Mouse (Mus musculus) midbrain, embryonic 13.5 days (tissue): ENCODE results near the gene Epm2aip1. TPM values are rescaled to one million over a fixed set of nuclear protein-coding genes. Genes with fewer than 3 reads are reported as not detected.

Experiments
- ATAC-seq: fragments of 200-750 bp; cut with Nextera tagmentation; 2 replicates; pipeline ENCODE4 v1.8.0; 2017; ENCODE audit warnings: mild to moderate bottlenecking, moderate TSS enrichment, moderate library complexity
- H3K27ac ChIP-seq: fragments of 300-500 bp; sonication (generic); 2 replicates; pipeline ENCODE4 v1.5.1; 2015; ENCODE audit warnings: inconsistent platforms, mild to moderate bottlenecking, moderate library complexity
- H3K27me3 ChIP-seq: fragments of 300-500 bp; sonication (generic); 2 replicates; pipeline ENCODE4 v1.6.1; 2015; ENCODE audit warnings: mild to moderate bottlenecking, inconsistent platforms
- H3K36me3 ChIP-seq: fragments of 300-500 bp; sonication (generic); 2 replicates; pipeline ENCODE4 v1.6.1; 2015; ENCODE audit warnings: mild to moderate bottlenecking, inconsistent platforms
- H3K4me1 ChIP-seq: fragments of 300-500 bp; sonication (generic); replicated peaks from 2 replicates; pipeline ENCODE4 v1.6.1; 2015; ENCODE audit warnings: inconsistent platforms
- H3K4me2 ChIP-seq: fragments of 300-500 bp; sonication (generic); replicated peaks from 2 replicates; pipeline ENCODE4 v1.6.1; 2015; ENCODE audit warnings: moderate library complexity, mild to moderate bottlenecking, inconsistent platforms
- H3K4me3 ChIP-seq: fragments of 300-500 bp; sonication (generic); replicated peaks from 2 replicates; pipeline ENCODE4 v1.5.1; 2015; ENCODE audit warnings: mild to moderate bottlenecking, inconsistent platforms
- H3K9ac ChIP-seq: fragments of 300-500 bp; sonication (generic); replicated peaks from 2 replicates; pipeline ENCODE4 v1.6.1; 2015; ENCODE audit warnings: mild to moderate bottlenecking, inconsistent platforms
- H3K9me3 ChIP-seq: fragments of 300-500 bp; sonication (generic); 2 replicates; pipeline ENCODE4 v1.6.1; 2016; ENCODE audit warnings: mild to moderate bottlenecking, inconsistent platforms
- WGBS: fragments of 180-500 bp; shearing (Covaris S2); methylation state at CpG from one replicate; pipeline ENCODE4 v1.1.7; 2015; 5-methylcytosine and 5-hydroxymethylcytosine counted together
- polyA plus RNA-seq: library from polyadenylated mRNA; unstranded; fragments of >200 nt; fragmentation: Nextera tagmentation; extraction: Ambion mirVana; gene quantifications from 2 replicates; pipeline ENCODE4 v1.2.1, GENCODE M21; 2015

Epm2aip1 gene
- polyA plus RNA-seq = 47.9 and 48.9 TPM in 2 replicates

DNA sequence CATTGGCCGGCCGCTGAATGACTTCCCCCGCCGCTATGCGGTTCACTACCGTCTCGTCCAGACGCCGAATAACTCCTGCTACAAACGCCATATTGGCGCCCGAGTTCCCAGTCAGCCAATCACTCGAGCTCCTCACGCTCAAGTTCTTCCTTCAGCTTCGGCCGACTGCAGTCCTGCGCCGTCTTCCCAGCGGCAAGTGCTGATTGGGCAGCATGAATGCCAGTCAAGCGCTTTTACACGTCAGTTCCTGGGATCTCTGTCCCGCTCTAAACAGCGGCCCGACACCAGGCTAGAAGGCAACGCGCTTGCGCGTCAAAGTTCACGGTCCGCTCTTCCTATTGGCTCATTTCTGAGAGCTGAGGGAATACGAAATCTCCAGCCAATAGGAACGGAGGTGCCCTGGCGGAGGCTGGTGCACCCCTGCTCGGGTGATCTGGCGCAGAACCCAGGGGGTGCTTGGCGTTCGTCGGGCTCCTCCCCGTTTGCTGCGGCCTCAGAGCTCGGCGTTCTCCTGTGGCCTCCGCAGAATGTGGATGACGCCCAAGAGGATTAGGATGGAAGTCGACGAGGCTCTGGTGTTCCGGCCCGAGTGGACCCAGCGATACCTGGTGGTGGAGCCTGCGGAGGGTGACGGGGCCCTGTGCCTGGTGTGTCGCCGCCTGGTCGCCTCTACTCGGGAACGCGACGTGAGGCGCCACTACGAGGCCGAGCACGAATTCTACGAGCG, at the start of gene Epm2aip1, which contains the start of gene Mlh1:
Gene Epm2aip1, plus strand, starts transcription at position 496 of the 727 bp plus-strand sequence.
Gene Mlh1, minus strand, starts transcription at position 358 of the 727 bp plus-strand sequence.
- peak; percentile 100 for ATAC-seq
- Histone ChIP-seq H3K9ac (peak within 1 kb of the TSS; percentile 92), H3K4me2 (peak within 1 kb of the TSS; percentile 96), H3K4me1 (peaks cover 54% of the 10 kb centered on the region), H3K9me3 (no peaks in the 10 kb centered on the region), H3K36me3 (peaks cover 25% of the 10 kb centered on the region), H3K4me3 (peak within 1 kb of the TSS; percentile 80), H3K27ac (peak within 1 kb of the TSS; percentile 93), H3K27me3 (no peaks in the 10 kb centered on the region)
- WGBS = under 1% methylated on average over 64 of the region's 64 CpGs

DNA sequence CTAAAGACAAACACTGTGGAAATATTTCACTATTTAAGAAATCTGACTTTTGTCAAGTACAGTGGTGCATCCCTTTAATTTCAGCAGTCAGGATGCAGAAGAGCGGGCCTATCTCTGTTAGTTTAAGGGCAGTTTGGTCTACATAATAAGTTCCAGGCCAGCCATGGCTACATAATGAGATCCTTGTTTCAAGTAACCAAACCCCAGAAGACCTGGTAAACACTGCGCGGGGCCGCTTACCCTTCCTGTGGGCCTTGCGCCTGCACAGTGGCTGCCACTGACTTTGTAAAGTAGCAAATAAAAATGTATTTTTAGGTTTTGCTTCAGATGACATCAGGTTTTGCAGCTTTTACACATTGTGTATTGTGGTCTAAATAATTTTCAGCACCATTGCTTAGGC, 48.3 kb upstream of the Epm2aip1 start:
- Histone ChIP-seq H3K4me2 (no peak overlapping the region), H3K4me3 (no peak overlapping the region), H3K36me3 (peaks cover 86% of the 10 kb centered on the region), H3K27ac (no peak overlapping the region), H3K27me3 (no peaks in the 10 kb centered on the region), H3K9me3 (no peaks in the 10 kb centered on the region), H3K4me1 (no peaks in the 10 kb centered on the region), H3K9ac (no peak overlapping the region)
- 94% methylated on average over 5 of the region's 5 CpGs for WGBS
- no peak for ATAC-seq

DNA sequence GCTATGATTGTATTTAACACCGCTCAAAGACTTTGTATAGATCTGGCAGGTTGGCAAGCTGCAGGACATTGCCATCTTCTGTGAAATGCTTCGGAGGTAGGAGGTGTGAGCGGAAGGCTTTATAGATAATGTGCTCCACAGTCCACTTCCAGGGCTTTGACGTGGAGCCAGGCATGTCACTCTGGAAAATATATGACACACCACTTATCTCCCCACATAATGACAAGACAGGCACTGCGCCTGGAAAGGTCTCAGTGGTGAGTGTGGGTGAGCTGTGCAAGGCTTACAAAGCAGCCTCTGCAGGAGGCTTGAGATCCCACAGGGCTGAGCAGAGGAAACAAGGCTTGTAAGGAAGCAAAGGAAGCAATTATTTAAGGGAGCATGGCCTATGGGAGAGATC, 43.3 kb upstream of the Epm2aip1 start:
- no peak overlapping the region for H3K27ac ChIP-seq
- H3K9me3 ChIP-seq = no peaks in the 10 kb centered on the region
- WGBS = 90% methylated on average over 5 of the region's 5 CpGs
- no peak for ATAC-seq
- H3K4me3 ChIP-seq = no peak overlapping the region
- H3K4me2 ChIP-seq = no peak overlapping the region
- H3K27me3 ChIP-seq = no peaks in the 10 kb centered on the region
- no peak overlapping the region for H3K9ac ChIP-seq
- H3K4me1 ChIP-seq = no peaks in the 10 kb centered on the region
- peaks cover 81% of the 10 kb centered on the region for H3K36me3 ChIP-seq

DNA sequence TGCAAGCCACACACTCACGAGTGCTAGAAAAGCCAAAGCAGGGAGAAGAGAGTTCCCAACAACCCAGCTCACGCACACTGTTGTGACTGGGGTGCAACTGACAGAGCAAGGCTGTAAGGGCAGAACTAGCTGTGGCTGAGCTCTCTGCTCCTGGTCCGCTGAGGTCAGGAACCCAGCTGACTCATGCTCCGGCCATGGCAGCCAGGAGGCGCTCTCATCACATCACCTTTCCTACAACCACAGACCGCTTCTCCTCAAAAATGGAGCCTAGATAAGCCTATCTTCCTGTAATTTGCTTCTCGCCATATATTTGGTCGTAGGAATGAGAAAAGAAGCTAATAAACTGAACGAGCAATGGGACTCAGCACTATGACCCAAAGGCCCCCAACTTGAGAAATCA, 37.0 kb upstream of the Epm2aip1 start:
- H3K4me3 ChIP-seq = no peak overlapping the region
- H3K9me3 ChIP-seq = no peaks in the 10 kb centered on the region
- ATAC-seq = no peak
- no peak overlapping the region for H3K27ac ChIP-seq
- H3K9ac ChIP-seq = no peak overlapping the region
- no peaks in the 10 kb centered on the region for H3K27me3 ChIP-seq
- no peak overlapping the region for H3K4me2 ChIP-seq
- peaks cover 75% of the 10 kb centered on the region for H3K36me3 ChIP-seq
- H3K4me1 ChIP-seq = no peaks in the 10 kb centered on the region
- WGBS = 85% methylated on average over 9 of the region's 9 CpGs

DNA sequence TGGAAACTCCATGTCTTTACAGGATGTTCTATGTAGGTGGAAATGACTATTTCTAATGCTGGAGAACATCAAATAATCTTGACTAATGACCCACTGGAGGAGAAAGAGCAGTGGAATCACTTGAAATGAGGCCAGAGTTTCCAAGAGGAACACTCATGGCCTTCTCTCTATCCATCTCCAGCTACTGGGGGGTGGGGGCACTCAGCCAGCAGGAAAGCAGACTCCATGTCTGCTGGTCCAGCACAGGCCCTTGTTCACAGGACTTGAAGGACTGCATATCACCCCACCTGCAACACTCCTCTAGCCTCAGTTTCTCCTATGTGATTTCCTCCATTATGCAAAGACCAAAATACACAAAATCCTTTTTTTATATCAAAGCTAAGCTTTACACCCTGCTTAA, 34.0 kb upstream of the Epm2aip1 start:
- ATAC-seq = no peak

DNA sequence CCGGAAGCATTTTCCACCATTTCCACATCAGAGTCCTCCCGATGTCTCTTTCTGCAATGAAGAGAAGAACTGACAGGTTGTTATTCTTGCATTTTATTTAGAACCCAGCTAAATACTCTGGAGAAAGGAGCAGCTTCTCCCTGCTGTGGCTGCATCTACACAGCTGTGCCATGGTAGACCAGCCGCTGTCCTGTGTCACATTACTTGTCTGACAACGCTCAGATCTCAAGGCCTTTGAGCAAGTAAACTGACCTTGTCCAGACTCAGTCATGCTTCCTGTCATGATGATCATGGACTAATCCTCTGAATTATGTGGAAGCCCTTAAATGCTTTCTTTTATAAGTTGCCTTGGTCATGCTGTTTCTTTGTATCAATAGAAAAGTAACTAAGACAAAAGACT, 31.9 kb upstream of the Epm2aip1 start:
- peaks cover 64% of the 10 kb centered on the region for H3K36me3 ChIP-seq
- H3K9me3 ChIP-seq = no peaks in the 10 kb centered on the region
- H3K4me1 ChIP-seq = no peaks in the 10 kb centered on the region
- no peaks in the 10 kb centered on the region for H3K27me3 ChIP-seq
- 46% methylated on average over 4 of the region's 4 CpGs for WGBS
- ATAC-seq = no peak
- H3K27ac ChIP-seq = no peak overlapping the region
- H3K9ac ChIP-seq = no peak overlapping the region
- H3K4me2 ChIP-seq = no peak overlapping the region
- H3K4me3 ChIP-seq = no peak overlapping the region

More for the DNA sequence above, 34.0 kb upstream of the Epm2aip1 start:
- H3K27me3 ChIP-seq = no peaks in the 10 kb centered on the region
- no peaks in the 10 kb centered on the region for H3K4me1 ChIP-seq
- no peaks in the 10 kb centered on the region for H3K9me3 ChIP-seq
- H3K9ac ChIP-seq = no peak overlapping the region
- H3K4me2 ChIP-seq = no peak overlapping the region
- no peak overlapping the region for H3K27ac ChIP-seq
- peaks cover 77% of the 10 kb centered on the region for H3K36me3 ChIP-seq
- H3K4me3 ChIP-seq = no peak overlapping the region

DNA sequence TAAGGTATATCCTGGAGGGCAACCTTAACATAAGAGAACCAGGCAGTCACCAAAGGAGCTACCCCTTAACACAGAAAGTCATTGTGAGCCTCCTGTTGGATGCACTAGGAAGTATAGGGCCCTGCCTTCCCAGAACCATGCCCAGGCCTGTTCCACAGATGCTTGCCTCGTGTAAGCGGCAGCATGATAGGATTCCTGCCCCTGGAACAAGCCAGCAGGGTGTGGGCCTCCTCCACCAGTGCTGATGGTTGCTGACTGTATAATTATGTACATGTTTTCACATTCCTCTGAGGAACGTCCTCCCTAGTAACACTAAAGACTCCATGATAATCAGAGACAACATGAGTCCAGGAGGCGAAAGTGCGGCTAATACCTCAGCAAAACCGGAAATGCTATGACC, 28.3 kb upstream of the Epm2aip1 start:
- Histone ChIP-seq H3K4me3 (no peak overlapping the region), H3K27me3 (no peaks in the 10 kb centered on the region), H3K4me1 (no peaks in the 10 kb centered on the region), H3K4me2 (no peak overlapping the region), H3K9ac (no peak overlapping the region), H3K27ac (no peak overlapping the region), H3K36me3 (peaks cover 56% of the 10 kb centered on the region), H3K9me3 (no peaks in the 10 kb centered on the region)
- 91% methylated on average over 6 of the region's 6 CpGs for WGBS
- ATAC-seq = no peak

DNA sequence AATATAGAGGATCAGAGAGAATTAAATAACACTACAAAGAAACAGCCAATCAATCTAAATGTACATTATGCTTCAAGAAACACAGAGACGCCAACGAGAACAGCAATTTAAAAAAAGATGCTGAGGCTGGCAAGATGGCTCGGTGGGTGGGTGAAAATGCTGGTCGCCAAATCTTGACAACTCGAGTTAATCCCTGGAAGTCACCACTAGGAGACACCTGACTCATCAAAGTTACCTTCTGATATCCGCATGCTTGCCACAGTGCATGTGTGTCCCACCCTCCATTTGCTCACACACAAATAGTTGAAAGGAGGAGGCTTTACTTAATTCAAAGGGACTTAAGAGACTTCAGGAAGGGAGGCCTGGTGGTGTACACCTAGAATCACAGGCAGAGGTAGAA, 26.2 kb upstream of the Epm2aip1 start:
- Histone ChIP-seq H3K4me1 (no peaks in the 10 kb centered on the region), H3K9me3 (no peaks in the 10 kb centered on the region), H3K4me3 (no peak overlapping the region), H3K9ac (no peak overlapping the region), H3K36me3 (peaks cover 57% of the 10 kb centered on the region), H3K27ac (no peak overlapping the region), H3K27me3 (no peaks in the 10 kb centered on the region), H3K4me2 (no peak overlapping the region)
- 80% methylated on average over 6 of the region's 6 CpGs for WGBS
- ATAC-seq = no peak

DNA sequence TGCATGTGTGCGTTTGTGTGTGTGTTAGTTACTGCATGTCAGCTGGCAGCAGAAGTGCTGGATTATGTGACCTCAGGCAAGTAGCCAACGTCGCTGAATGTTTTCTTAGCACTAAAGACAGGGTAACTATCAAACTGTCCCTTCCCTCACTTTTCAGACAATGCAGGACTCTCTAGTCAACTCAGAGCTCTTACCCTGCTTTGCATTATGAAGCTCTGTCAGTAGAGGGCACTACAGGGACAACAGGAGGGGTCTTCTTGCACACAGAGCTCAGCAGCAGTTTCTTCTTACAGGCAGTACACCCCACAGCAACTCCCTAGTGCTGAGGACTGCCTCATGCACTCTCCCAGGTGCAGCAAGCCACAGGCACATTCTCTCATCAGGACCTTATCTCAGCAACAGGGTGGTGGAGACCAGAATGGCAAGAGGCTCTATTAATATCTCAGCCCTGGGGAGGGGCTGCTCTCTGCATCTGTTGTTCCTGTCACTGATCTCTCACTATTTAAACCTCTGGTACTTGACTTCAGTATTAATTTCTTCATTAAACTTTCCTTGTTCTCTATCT, 24.0 kb upstream of the Epm2aip1 start:
- Histone ChIP-seq H3K4me3 (no peak overlapping the region), H3K4me1 (no peaks in the 10 kb centered on the region), H3K9ac (no peak overlapping the region), H3K36me3 (peaks cover 65% of the 10 kb centered on the region), H3K27me3 (no peaks in the 10 kb centered on the region), H3K9me3 (no peaks in the 10 kb centered on the region), H3K27ac (no peak overlapping the region), H3K4me2 (no peak overlapping the region)
- 89% methylated on average over 3 of the region's 3 CpGs for WGBS
- no peak for ATAC-seq

DNA sequence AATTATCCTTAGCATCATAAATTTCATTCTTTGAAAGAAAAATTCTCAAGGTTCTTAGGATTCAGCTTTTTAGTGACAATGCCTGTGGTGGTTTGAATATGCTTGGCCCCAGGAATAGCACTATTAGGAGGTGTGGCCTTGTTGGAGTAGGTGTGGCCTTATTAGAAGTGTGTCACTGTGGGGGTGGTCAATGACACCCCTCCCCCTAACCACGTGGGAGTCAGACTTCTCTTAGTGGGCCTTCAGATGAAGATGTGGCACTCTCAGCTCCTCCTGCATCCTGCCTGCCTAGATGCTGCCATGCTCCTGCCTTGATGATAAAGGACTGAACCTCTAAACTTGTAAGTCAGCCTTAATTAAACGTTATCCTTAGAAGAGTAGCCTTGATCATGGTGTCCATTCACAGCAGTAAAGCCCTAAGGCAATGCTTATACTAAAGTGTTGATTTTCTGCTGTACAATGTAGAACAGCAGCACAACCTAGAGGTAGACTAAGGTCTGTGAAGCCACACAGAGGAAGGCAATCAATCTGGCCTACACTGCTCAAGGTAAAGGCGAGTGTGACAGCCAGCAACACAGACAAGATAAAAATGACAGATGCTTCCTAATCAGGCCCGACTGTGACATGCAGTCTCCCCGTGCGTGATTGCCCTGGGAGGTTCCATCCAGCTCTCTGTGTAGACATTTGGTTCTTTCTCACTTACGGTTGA, 19.4 kb upstream of the Epm2aip1 start:
- Histone ChIP-seq H3K4me1 (no peaks in the 10 kb centered on the region), H3K9ac (no peak overlapping the region), H3K27me3 (no peaks in the 10 kb centered on the region), H3K4me3 (no peak overlapping the region), H3K36me3 (peaks cover 74% of the 10 kb centered on the region), H3K27ac (no peak overlapping the region), H3K4me2 (no peak overlapping the region), H3K9me3 (no peaks in the 10 kb centered on the region)
- 81% methylated on average over 7 of the region's 7 CpGs for WGBS
- ATAC-seq = no peak

DNA sequence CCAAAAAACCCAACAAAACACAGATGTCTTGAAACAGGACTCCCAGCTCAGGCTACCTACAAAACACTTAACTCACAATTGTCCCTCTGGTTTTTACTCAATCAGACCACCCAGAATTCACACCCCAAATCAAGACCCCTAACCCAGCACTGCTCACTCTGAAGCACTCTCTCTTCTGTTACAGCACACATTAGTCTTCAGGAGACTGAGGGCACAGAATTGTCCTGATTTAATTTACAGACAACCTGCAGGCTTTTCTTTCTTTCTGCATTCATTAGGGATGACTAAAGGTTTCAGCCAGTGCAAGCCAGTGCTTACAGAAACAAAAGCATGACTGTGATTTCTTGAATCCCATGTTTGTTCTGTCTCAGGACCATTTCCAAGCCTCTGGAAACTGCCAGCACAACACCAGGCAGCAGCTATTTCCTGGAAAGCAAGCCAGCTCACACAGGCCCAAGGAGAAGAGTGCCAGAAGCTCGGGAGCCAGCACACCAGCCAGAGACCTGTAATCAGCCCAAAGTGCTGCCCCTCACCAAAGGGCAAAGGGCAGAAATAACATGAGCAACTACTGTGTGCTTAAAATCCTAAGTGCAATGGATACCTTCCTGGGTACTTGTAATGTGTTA, 11.3 kb upstream of the Epm2aip1 start:
- Histone ChIP-seq H3K4me1 (no peaks in the 10 kb centered on the region), H3K36me3 (peaks cover 82% of the 10 kb centered on the region), H3K9me3 (no peaks in the 10 kb centered on the region), H3K4me2 (no peak overlapping the region), H3K4me3 (no peak overlapping the region), H3K9ac (no peak overlapping the region), H3K27ac (no peak overlapping the region), H3K27me3 (no peaks in the 10 kb centered on the region)
- 46% methylated on average over 1 of the region's 1 CpGs for WGBS
- no peak for ATAC-seq

DNA sequence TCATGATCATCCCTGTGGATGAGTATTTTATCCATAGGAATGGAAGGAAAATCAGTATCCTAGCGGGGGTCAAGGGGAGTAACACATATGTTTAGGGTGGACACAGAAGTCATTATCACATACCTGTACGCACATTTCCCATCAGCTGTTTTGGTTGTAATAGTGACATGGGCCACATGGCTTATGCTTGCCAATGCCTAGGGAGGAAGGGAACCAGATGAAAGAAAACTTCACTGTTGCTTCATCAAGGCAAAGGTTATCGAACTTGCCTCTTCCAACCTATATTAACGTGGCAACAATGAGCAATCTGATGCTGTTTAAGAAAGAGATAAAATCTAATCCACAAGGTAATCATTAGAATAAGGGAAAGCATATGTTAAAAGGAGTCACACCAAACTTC, 10.4 kb upstream of the Epm2aip1 start:
- Histone ChIP-seq H3K9ac (no peak overlapping the region), H3K9me3 (no peaks in the 10 kb centered on the region), H3K27ac (no peak overlapping the region), H3K4me2 (no peak overlapping the region), H3K4me1 (no peaks in the 10 kb centered on the region), H3K36me3 (peaks cover 80% of the 10 kb centered on the region), H3K4me3 (no peak overlapping the region), H3K27me3 (no peaks in the 10 kb centered on the region)
- WGBS = 97% methylated on average over 4 of the region's 4 CpGs
- no peak for ATAC-seq
